Mouse (Mus musculus) kidney, adult 2 months (tissue): ENCODE measurements at regions not wholly inside any gene's neighbourhood (a gene's known extent, or its start where the extent isn't known, plus 50 kb on each side); places are given as distances from the start of the nearest gene placed in this dataset.

Experiments used
- CTCF ChIP-seq: fragments of 200-500 bp; conservative IDR thresholded peaks from 2 replicates; pipeline ENCODE4 v1.5.1; 2011; ENCODE audit warnings: low read depth, mild to moderate bottlenecking, control low read depth, low read length, moderate library complexity, mixed read lengths; ENCODE audit not compliant: insufficient read depth, insufficient read length
- POLR2A ChIP-seq: fragments of 200-500 bp; IDR thresholded peaks from one replicate; pipeline ENCODE4 v1.6.1; 2011; ENCODE audit warnings: low read depth, low read length, control low read depth

- TF ChIP-seq POLR2A, result no peak
- TF ChIP-seq CTCF, result no peak
Observed at GRCm38 (mm10) chr19:15057801-15058200, 459.9 kb upstream of the Tle4 start.
